Comparison of ENCODE assay signal across 16 mouse cellular contexts in the genomic region with DNA sequence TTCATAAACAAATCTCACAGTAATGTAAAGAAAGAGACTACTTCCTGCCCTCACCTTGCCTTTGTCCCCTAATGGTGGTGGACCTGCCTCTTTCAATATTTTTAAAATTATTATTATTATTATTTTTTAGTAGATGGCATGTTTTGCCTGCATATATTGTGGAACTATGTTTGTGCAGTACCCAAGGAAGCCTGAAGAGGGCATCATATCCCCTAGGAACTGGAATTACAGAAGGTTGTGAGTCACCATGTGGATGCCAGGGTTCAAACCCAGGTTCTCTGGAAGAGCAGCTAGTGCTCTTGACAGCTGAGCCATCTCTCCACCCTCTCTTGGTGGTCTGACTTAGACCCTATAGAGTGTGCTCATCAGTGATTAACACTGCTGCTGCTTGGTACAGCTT.
A peak's percentile ranks its signal among the peaks of the same experiment; 100 is the strongest.
DNase-seq lines count a peak whose midpoint lies in the region; ATAC-seq and TF ChIP-seq lines count a peak whose summit lies in the region.
"Had no signal": no experiment of that assay in that cellular context is flagged by ENCODE, and none has a peak within 500 bp of the region (broad histone marks: within the 10 kb centered on the region; RNA-seq: fewer than 3 reads in every experiment).

No protein-coding gene starts in this region.

- no peaks in the 10 kb centered on the region for H3K4me1 ChIP-seq in heart, postnatal 0 days (ENCODE audit: control insufficient read depth, insufficient read depth)
- peaks cover 10% of the 10 kb centered on the region; the same call in 1 of the 2 replicates for H3K4me1 ChIP-seq in lung, embryonic 14.5 days (ENCODE audit: insufficient read depth)
- H3K4me1 ChIP-seq: midbrain, embryonic 13.5 days; neural tube, embryonic 13.5 days had no signal

- H3K36me3 ChIP-seq in heart, postnatal 0 days (replicated peaks; ENCODE audit: control insufficient read depth, insufficient read depth, low read length) = no peaks in the 10 kb centered on the region
- no peaks in the 10 kb centered on the region for H3K36me3 ChIP-seq in lung, embryonic 14.5 days (ENCODE audit: insufficient read depth)
- H3K36me3 ChIP-seq: hindbrain, embryonic 10.5 days; kidney, embryonic 15.5 days; limb, embryonic 10.5 days; midbrain, embryonic 13.5 days; neural tube, embryonic 13.5 days had no signal

- DNase-seq in heart, postnatal 0 days (ENCODE audit: low spot score) = no peak
- no peak for DNase-seq in heart, postnatal 36 days
- no peak for DNase-seq in lung, embryonic 14.5 days
- no peak for DNase-seq in lung, postnatal 25 days (ENCODE audit: low spot score)
- no peak for DNase-seq in Patski (ENCODE audit: low read depth, low spot score)
- no peak for DNase-seq in urinary bladder, adult 2 months (ENCODE audit: low spot score)
- no peak for DNase-seq in left cerebral cortex, postnatal 10 days (ENCODE audit: extremely low spot score in 1 of 2, low spot score in 2 of 2)
- DNase-seq: cerebellum, adult 18-20 months; lung, postnatal 10 days; thymus, adult 18-20 months had no signal

- H3K27me3 ChIP-seq in heart, postnatal 0 days (ENCODE audit: control insufficient read depth, insufficient read depth, low read length) = no peaks in the 10 kb centered on the region
- no peaks in the 10 kb centered on the region for H3K27me3 ChIP-seq in lung, embryonic 14.5 days (ENCODE audit: insufficient read depth, low read length)
- H3K27me3 ChIP-seq in Patski = no peaks in the 10 kb centered on the region
- H3K27me3 ChIP-seq: kidney, embryonic 15.5 days; midbrain, embryonic 13.5 days; neural tube, embryonic 13.5 days had no signal

- TF ChIP-seq CTCF in heart, postnatal 0 days (IDR thresholded peaks at IDR 0.05; ENCODE audit: low read depth) = 0 out of 2 replicates have a peak, but pooled peaks have one; percentile 10
- TF ChIP-seq CTCF in lung, embryonic 14.5 days (IDR thresholded peaks at IDR 0.05; ENCODE audit: low read depth) = peak; percentile 46
- TF ChIP-seq CTCF in Patski (IDR thresholded peaks at IDR 0.05) = peak; percentile 55

- CTCF ChIA-PET in Patski (lab: Charles Lee) = no interaction called here

- no peak for ATAC-seq in heart, postnatal 0 days (ENCODE audit: insufficient read depth, low read depth)
- ATAC-seq in lung, embryonic 14.5 days (ENCODE audit: insufficient read depth) = no peak
- ATAC-seq in Patski = no peak
- peak; percentile 65 for ATAC-seq in megakaryocyte progenitor cell, adult 5-6 weeks (replicated peaks; ENCODE audit: poor library complexity)
- ATAC-seq: midbrain, embryonic 13.5 days had no signal

- no peak for TF ChIP-seq EP300 in heart, postnatal 0 days (IDR thresholded peaks at IDR 0.05; ENCODE audit: low read depth)

- H3K27ac ChIP-seq in heart, postnatal 0 days (ENCODE audit: low read depth) = no peak overlapping the region
- no peak overlapping the region for H3K27ac ChIP-seq in lung, embryonic 14.5 days (ENCODE audit: low read depth)
- H3K27ac ChIP-seq: hindbrain, embryonic 10.5 days; kidney, embryonic 15.5 days; limb, embryonic 10.5 days; midbrain, embryonic 13.5 days; neural tube, embryonic 13.5 days had no signal

- no peak overlapping the region for H3K4me2 ChIP-seq in heart, postnatal 0 days (ENCODE audit: low read depth, low read length)
- H3K4me2 ChIP-seq in lung, embryonic 14.5 days = no peak overlapping the region
- H3K4me2 ChIP-seq: kidney, embryonic 15.5 days; midbrain, embryonic 13.5 days; neural tube, embryonic 13.5 days had no signal

- H3K9me3 ChIP-seq in heart, postnatal 0 days (replicated peaks; ENCODE audit: control insufficient read depth, low read length) = no peaks in the 10 kb centered on the region
- no peaks in the 10 kb centered on the region for H3K9me3 ChIP-seq in lung, embryonic 14.5 days (ENCODE audit: low read depth, low read length)
- H3K9me3 ChIP-seq: hindbrain, embryonic 10.5 days; kidney, embryonic 15.5 days; limb, embryonic 10.5 days; midbrain, embryonic 13.5 days; neural tube, embryonic 13.5 days had no signal

- H3K9ac ChIP-seq in heart, postnatal 0 days (replicated peaks; ENCODE audit: low read depth, low read length) = no peak overlapping the region
- H3K9ac ChIP-seq in lung, embryonic 14.5 days = no peak overlapping the region
- H3K9ac ChIP-seq: kidney, embryonic 15.5 days; midbrain, embryonic 13.5 days; neural tube, embryonic 13.5 days had no signal

- H3K4me3 ChIP-seq in heart, postnatal 0 days (ENCODE audit: low read depth, low read length) = no peak overlapping the region
- no peak overlapping the region for H3K4me3 ChIP-seq in lung, embryonic 14.5 days (ENCODE audit: low read depth, low read length)
- H3K4me3 ChIP-seq: hindbrain, embryonic 10.5 days; kidney, embryonic 15.5 days; limb, embryonic 10.5 days; midbrain, embryonic 13.5 days; neural tube, embryonic 13.5 days had no signal

- intact Hi-C loops in heart, postnatal 36 days (cut with DNase I) = loop anchor here (10.0 kb wide), 1 partner anchor 1634 kb away; no protein-coding TSS in a partner anchor
- intact Hi-C loops in left cerebral cortex, postnatal 10 days (cut with DNase I) = loop anchor here (10.0 kb wide), 1 partner anchor 1634 kb away; no protein-coding TSS in a partner anchor

- in situ Hi-C loops in Patski (cut with MboI; ENCODE audit: low pct_unique_long_range_greater_than_20kb) = loop anchor here (10.0 kb wide), 1 partner anchor 494 kb away; no protein-coding TSS in a partner anchor

- POLR2A ChIA-PET in Patski (lab: Charles Lee) = no interaction called here
